Mouse (Mus musculus): Measurements from ENCODE around the gene Qdpr.

Gene Qdpr

GRCm38 (mm10) chr5:45453451-45453850 lies 3.4 kb upstream of the Qdpr start, which contains the start of gene Clrn2:
Gene Clrn2 (plus strand): TSS chr5:45453751.
- no peak for DNase-seq (ENCODE audit: low read depth, low spot score)

- peak; percentile 16 for DNase-seq (ENCODE audit: low read depth, low spot score)
These were observed 830 bp downstream of the Qdpr start for GRCm38 (mm10) chr5:45449206-45449605.

GRCm38 (mm10) chr5:45448676-45449075 lies 1.4 kb downstream of the Qdpr start:
- DNase-seq (ENCODE audit: low read depth, low spot score): peak; percentile 28

GRCm38 (mm10) chr5:45444130-45444832 lies 5.8 kb downstream of the Qdpr start:
- no peak for DNase-seq (ENCODE audit: low read depth, low spot score)

GRCm38 (mm10) chr5:45441745-45442144 lies 8.3 kb downstream of the Qdpr start:
- DNase-seq (ENCODE audit: low read depth, low spot score): no peak

- no peak for DNase-seq (ENCODE audit: low read depth, low spot score)
These were observed 8.9 kb downstream of the Qdpr start for GRCm38 (mm10) chr5:45441124-45441523.

GRCm38 (mm10) chr5:45438301-45438700 lies 11.7 kb downstream of the Qdpr start:
- no peak for DNase-seq (ENCODE audit: low read depth, low spot score)

- DNase-seq (ENCODE audit: low read depth, low spot score): no peak
These were observed 12.2 kb downstream of the Qdpr start for GRCm38 (mm10) chr5:45437826-45438225.

- no peak for DNase-seq (ENCODE audit: low read depth, low spot score)
These were observed 13.8 kb downstream of the Qdpr start for GRCm38 (mm10) chr5:45435967-45436950.

GRCm38 (mm10) chr5:45427891-45428290 lies 22.1 kb downstream of the Qdpr start:
- DNase-seq (ENCODE audit: low read depth, low spot score): no peak

- peak; percentile 16 for DNase-seq (ENCODE audit: low read depth, low spot score)
These were observed 23.5 kb downstream of the Qdpr start for GRCm38 (mm10) chr5:45426416-45427034.

- peak; percentile 87 for DNase-seq (ENCODE audit: low read depth, low spot score)
These were observed 24.3 kb downstream of the Qdpr start for GRCm38 (mm10) chr5:45425771-45426170.

GRCm38 (mm10) chr5:45424021-45424886 lies 25.8 kb downstream of the Qdpr start:
- DNase-seq (ENCODE audit: low read depth, low spot score): peak; percentile 59

GRCm38 (mm10) chr5:45421881-45422844 lies 27.9 kb downstream of the Qdpr start:
- peak; percentile 47 for DNase-seq (ENCODE audit: low read depth, low spot score)

- peak; percentile 57 for DNase-seq (ENCODE audit: low read depth, low spot score)
These were observed 30.0 kb downstream of the Qdpr start for GRCm38 (mm10) chr5:45419841-45420638.

GRCm38 (mm10) chr5:45417859-45418443 lies 32.1 kb downstream of the Qdpr start:
- DNase-seq (ENCODE audit: low read depth, low spot score): no peak

GRCm38 (mm10) chr5:45416478-45416877 lies 33.6 kb downstream of the Qdpr start:
- no peak for DNase-seq (ENCODE audit: low read depth, low spot score)

GRCm38 (mm10) chr5:45406129-45406528 lies 43.9 kb downstream of the Qdpr start:
- DNase-seq (ENCODE audit: low read depth, low spot score): no peak

GRCm38 (mm10) chr5:45402632-45403031 lies 47.4 kb downstream of the Qdpr start:
- peak; percentile 61 for DNase-seq (ENCODE audit: low read depth, low spot score)

Data from R1 (cell line).